Mouse (Mus musculus) left cerebral cortex, postnatal 10 days (tissue): Measurements from ENCODE around the gene Olfr107. TPM values are rescaled to one million over a fixed set of nuclear protein-coding genes. Genes with fewer than 3 reads are reported as not detected.

Experiments
- DNase-seq, 2 experiments: peaks; one replicate each; pipeline ENCODE4 v3.0.0; 2021 to 2022; ENCODE audit warnings: low spot score in 2 of 2, mixed read lengths in 1 of 2; ENCODE audit errors: extremely low spot score in 1 of 2
- intact Hi-C: fragments of 180-260 bp; cut with DNase I; formaldehyde crosslinking; loops from one replicate; pipeline ENCODE4 v1.15.1; 2025
- total RNA-seq, 2 experiments: library from RNA; stranded (reverse); gene quantifications; 2 replicates each; pipeline ENCODE4 v1.2.3; 2021

Gene Olfr107
- under 1 TPM in 1 of 2 experiments, not detected in 1; 0.11 TPM for total RNA-seq

DNA sequence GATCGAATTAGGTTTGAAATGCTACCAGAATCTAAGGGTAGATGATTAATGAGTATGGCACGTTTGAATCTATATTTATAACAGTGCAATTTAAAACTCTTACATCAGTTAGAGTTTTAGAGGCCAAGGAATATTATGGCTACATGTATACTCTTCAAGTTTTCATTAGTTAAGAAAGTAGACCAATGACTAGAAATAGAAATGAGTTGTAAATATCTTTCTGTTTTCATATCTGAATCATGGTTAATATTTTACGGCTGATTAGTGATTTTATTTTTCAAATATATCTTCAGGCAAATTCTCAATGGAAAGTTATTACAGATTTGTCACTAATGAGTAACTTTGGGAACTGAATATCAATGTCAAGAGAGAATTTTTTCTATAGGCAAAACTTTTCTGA, at the start of gene Olfr107:
TSS of gene Olfr107 (plus strand) at position 301 of the 400 bp plus-strand sequence.
- DNase-seq = no peak
- intact Hi-C loops = no loop called here

DNA sequence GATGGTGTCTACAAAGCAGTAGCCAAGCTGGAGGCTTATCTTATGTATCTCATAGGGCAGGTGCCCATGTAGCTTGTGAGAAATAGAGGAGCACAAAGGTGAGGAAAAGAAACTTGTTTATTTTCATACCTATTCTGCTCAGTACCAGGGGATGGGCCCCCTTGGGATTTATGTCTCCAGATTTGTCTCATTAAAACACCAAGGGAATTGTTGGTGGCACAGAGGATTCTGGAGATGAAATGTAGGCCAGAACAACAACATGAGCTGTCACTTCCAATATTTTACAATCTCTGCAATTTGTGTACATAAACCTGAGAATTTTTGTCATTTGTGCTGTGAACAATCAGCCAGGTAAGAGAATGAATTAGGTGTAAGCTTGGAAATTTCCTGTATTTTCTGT, 39.7 kb upstream of the Olfr107 start, which contains the start of gene Olfr104-ps:
TSS of gene Olfr104-ps (plus strand) at position 301 of the 400 bp plus-strand sequence.
- intact Hi-C loops = no loop called here
- no peak for DNase-seq

DNA sequence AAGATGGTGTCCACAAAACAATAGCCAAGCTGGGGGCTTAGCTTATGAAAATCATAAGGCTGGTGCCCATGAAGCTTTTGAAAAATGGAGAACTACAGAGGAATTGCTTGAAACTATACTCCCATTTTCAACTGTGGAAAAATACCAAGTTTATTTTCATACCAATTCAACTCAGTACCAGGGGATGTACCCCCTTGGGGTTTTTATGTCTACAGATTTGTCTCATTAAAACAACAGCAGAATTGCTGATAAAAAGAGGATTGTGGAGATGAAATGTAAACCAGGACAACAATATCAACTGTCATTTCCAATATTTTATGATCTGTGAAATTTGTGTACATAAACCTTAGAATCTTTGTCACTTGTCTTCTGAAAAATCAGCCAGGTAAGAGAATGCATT, 20.3 kb upstream of the Olfr107 start, which contains the start of gene Olfr105-ps:
TSS of gene Olfr105-ps (plus strand) at position 301 of the 400 bp plus-strand sequence.
- DNase-seq = no peak
- intact Hi-C loops = no loop called here

DNA sequence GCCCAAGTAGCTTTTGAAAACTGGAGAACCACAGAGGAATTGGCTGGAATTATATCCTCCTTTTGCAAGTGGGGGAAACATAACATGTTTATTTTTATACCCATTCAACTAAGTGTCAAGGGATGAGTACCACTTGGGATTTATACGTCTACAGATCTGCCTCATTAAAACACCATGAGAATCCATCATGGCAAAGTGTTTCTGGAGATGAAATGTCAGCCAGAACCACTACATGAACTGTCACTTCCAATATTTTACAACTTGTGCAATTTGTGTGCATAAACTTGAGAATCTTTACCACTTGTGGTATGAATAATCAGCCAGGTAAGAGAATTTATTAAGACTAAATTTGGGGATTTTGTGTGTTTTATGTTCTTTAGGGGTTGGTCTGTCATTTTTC, 8.9 kb upstream of the Olfr107 start, which contains the start of gene Olfr106-ps:
TSS of gene Olfr106-ps (plus strand) at position 301 of the 400 bp plus-strand sequence.
- no peak for DNase-seq
- intact Hi-C loops = no loop called here

DNA sequence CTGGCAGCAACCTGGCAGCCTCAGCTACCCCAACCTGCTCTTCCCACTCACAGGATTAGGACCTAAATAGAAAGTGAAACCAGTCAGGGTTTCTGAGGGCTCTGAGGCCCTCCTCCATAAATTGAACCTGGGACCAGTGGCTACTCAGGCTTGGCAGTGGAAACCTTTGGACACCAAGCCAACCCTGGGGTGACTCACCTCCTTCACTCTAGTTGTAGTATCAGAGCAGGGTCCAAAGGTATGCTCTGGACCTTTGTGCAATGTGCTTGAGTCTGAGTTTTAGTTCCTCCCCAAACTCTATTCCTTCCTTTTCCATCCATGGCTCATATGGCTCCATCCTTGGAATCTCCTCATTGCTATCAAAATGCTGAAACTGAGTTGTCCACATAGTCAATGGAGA, 14.4 kb downstream of the Olfr107 start:
- intact Hi-C loops = no loop called here
- no peak for DNase-seq

DNA sequence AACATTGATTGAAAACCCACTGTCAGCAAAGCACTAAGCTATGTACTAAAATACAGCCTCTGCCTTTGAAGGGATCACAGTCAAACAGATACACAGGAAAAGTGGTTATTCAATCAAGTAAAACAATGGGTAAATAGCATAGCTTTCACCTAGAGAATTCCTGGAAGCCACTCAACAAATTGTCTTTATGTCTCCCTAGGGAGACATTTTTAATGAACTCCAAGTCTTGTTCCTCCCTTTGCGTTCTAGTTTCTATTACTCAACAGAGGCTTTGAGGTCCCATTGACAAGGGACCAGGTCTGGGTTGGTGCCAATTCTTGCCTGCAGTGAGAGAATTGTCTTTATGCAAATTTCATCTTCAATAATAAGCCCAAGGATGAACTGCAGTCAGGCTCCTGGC, 46.2 kb downstream of the Olfr107 start, which contains the start of gene Olfr108:
TSS of gene Olfr108 (plus strand) at position 301 of the 400 bp plus-strand sequence.
- no peak for DNase-seq
- intact Hi-C loops = no loop called here

Other genes with a start within 250 kb of the Olfr107 start
- gene Olfr93, start 237.7 kb upstream of the Olfr107 start, total RNA-seq = not detected
- not detected for gene Ubd, start 205.3 kb upstream of the Olfr107 start, total RNA-seq
- not detected for gene Olfr94, start 198.2 kb upstream of the Olfr107 start, total RNA-seq
- gene Olfr95, start 186.1 kb upstream of the Olfr107 start, total RNA-seq = not detected
- gene Olfr96, start 179.1 kb upstream of the Olfr107 start, total RNA-seq = not detected
- not detected for gene Olfr97, start 161.9 kb upstream of the Olfr107 start, total RNA-seq
- gene Olfr98, start 135.5 kb upstream of the Olfr107 start, total RNA-seq = not detected
- 1 to 10 TPM; 2.7 to 3.1 TPM for gene H2-M3, start 129.0 kb upstream of the Olfr107 start, total RNA-seq
- gene Olfr99, start 115.8 kb upstream of the Olfr107 start, total RNA-seq = not detected
- not detected for gene Olfr101, start 94.9 kb upstream of the Olfr107 start, total RNA-seq
- gene Olfr102, start 82.2 kb upstream of the Olfr107 start, total RNA-seq = not detected
- gene Olfr103, start 59.5 kb upstream of the Olfr107 start, total RNA-seq = not detected
- not detected for gene Olfr104-ps, start 39.6 kb upstream of the Olfr107 start, total RNA-seq
- not detected for gene Olfr105-ps, start 20.2 kb upstream of the Olfr107 start, total RNA-seq
- gene Olfr106-ps, start 8.8 kb upstream of the Olfr107 start, total RNA-seq = not detected
- not detected for gene Olfr108, start 46.3 kb downstream of the Olfr107 start, total RNA-seq
- gene Olfr109, start 59.7 kb downstream of the Olfr107 start, total RNA-seq = not detected
- gene H2-M2, start 84.3 kb downstream of the Olfr107 start, total RNA-seq = not detected
- not detected for gene Olfr110, start 93.2 kb downstream of the Olfr107 start, total RNA-seq
- not detected for gene Olfr111, start 108.8 kb downstream of the Olfr107 start, total RNA-seq
- not detected for gene Olfr112, start 170.2 kb downstream of the Olfr107 start, total RNA-seq
- not detected for gene Olfr113, start 178.4 kb downstream of the Olfr107 start, total RNA-seq
- gene Olfr114, start 193.5 kb downstream of the Olfr107 start, total RNA-seq = not detected
- not detected for gene Olfr115, start 227.9 kb downstream of the Olfr107 start, total RNA-seq
- not detected for gene Olfr116, start 228.0 kb downstream of the Olfr107 start, total RNA-seq